Mouse (Mus musculus): ENCODE results near the gene Ppp1r9b. TPM values are rescaled to one million over a fixed set of nuclear protein-coding genes. Genes with fewer than 3 reads are reported as not detected.
A peak's percentile ranks its signal among the peaks of the same experiment; 100 is the strongest.

The Ppp1r9b gene
- total RNA-seq, 2 experiments from 2014 or later: 73.7 to 158 TPM

DNA sequence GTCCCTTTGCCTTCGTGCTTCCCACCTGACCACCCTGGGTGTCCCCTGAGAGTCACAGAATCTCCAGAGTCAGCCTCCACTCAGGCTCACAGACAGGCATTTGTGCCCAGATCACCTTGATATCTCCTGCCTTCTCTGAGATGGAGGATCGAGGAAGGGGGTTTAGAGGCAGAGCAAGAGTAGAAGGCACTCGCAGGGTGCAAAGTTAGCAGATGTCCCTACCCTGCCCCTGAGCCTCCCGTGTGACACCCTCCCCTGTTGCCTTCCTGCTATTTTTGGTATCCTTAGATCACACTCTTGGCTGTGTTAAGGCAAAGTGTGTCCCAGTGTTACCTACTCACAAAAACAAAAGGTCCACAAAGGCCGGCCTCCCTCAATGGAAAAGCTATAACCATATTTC, 14.6 kb upstream of the Ppp1r9b start, which contains the start of gene Sgca:
Gene Sgca (minus strand): TSS at position 129 of the 400 bp plus-strand sequence.
- ATAC-seq (ENCODE audit: poor library complexity, severe bottlenecking): no peak

DNA sequence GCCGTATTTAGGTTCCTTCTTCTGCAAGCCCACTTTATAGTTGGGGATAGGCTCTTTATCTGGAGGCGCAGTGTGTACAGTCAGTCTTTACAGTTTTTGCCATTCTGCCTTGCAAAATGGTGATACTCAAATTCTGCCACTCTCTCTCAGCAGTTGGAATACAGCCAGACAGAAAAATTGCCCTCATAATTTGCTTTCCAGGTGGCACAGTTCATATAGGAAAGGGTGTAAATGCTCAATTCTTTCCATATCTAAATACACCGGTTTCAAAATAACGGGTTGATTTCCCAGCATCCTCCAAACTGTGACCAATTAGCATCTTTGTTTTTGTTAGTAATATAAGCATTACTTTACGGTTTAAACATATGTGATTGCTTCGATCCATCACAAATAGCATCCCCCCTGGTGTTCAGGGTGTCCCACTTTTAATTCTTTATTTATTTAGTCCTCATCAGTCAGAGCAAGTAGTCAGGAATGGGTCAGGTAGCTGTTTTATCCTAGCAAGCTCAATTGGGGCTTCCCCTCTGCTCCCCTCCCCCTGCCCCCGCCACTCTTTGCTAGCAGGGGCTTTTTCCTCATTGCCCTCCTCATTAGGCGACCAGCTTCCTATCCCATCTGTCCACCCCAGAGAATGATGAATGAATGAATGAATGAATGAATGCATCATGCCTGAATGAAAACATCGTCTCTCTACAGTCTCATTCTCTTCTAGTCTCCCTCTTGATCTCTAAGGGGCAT, 12.5 kb upstream of the Ppp1r9b start:
- ATAC-seq (ENCODE audit: poor library complexity, severe bottlenecking): no peak

DNA sequence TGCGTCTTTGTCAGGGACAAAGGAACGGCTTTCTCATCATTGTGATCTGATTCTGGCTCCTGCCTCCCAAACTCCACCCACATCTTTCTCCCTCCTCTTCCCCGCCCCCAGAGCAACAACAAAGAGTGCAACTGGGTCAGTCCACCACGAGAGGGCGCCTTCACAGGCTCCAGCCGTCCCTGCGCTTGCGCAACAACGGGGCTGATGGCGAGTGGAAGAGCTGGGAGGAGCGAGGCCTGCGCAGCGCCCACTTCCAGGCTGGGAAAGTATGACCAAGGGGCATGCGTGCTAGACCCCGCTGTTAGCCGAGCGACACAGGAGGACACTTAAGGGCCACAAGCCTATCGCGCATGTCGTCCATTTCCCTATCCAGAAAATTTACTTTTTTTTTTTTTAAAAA, 11.9 kb upstream of the Ppp1r9b start:
- ATAC-seq (ENCODE audit: poor library complexity, severe bottlenecking): peak; percentile 100

DNA sequence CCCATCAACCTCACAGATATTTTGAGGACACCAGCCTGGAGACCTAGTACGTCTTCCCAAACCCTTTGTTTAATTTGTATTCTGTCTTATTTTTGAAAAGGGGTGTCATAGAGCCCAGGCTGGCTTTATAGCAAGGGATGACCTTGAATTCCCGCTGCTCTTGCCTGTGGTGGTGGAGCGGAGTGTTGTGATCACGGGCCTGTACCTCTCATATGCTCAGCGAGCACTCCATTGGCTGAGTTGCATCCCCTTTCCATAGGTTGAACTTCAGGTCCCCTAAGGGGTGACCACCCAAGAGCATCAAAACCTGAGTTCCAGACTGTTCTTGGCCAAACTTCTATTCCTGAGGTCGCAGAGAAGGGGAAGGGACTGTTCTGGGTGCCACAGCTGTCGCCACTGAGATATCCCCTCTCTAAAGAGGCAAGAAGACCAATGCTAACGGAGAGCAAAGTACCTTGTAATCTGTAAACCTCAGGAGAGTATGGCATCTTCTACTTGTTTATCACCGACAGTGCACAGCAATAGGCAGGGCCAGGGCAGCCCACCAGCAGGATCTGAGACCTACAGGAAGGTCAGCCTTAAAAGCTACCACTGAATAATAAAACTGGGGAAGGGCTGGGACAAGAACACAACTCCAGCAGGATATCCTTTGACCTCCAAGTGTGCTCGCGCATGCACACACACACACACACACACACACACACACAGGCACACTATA, 11.2 kb upstream of the Ppp1r9b start:
- no peak for ATAC-seq (ENCODE audit: poor library complexity, severe bottlenecking)

DNA sequence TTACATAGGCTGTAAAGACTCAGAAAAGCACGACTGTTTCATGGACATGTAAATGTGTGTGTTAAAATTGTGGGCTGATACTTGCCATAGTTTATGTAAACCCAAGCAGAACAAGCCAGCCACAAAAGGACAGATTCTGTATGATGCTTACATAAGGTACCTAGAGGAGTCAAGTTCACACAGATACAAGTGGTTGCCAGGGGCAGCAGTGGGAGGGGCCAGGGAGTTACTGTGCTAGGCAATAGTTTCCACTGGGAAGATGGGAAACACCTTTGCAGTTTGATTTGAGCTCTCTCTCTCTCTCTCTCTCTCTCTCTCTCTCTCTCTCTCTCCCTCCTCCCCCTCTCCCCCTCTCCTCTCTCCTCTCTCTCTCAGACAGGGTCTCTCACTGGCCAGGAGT, 5.7 kb upstream of the Ppp1r9b start:
- no peak for ATAC-seq (ENCODE audit: poor library complexity, severe bottlenecking)

DNA sequence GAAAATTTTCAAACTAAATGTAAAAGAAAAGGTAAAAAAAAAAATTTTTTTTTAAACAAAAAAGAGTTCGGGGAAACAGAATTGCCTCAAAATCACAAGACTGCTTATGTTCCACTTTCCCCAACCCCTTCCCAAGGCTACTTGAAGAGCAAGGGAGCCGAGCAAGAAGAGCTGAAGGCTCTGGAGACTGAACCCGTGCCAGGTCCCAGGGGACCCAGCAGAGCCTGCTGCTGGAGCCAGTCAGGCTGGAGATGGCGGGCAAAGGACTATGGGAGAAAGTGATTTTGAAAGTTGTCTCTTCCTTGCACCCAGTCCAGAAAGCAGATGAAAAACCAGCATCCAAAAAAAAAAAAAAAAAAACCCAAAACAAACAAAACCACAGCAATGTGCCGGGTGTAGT, 5.0 kb upstream of the Ppp1r9b start:
- no peak for ATAC-seq (ENCODE audit: poor library complexity, severe bottlenecking)

DNA sequence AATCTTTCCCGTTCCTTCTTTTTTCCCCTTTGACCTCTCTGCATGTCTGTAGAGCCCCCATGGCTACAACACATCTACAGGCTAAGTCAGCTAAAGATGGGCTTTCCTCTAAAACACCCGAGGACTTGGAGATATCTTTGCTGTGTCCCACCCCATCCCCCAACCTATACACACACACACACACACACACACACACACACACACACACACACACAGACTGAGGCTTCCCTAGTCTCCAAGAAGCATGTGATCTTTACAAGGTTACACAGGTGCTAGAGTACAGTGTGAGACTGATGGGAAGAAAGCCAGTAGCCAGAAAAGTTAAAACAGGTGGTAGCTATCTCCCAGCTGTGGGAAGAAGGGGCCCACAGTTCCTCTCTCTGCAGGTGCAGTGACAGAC, 4.4 kb upstream of the Ppp1r9b start:
- no peak for ATAC-seq (ENCODE audit: poor library complexity, severe bottlenecking)

DNA sequence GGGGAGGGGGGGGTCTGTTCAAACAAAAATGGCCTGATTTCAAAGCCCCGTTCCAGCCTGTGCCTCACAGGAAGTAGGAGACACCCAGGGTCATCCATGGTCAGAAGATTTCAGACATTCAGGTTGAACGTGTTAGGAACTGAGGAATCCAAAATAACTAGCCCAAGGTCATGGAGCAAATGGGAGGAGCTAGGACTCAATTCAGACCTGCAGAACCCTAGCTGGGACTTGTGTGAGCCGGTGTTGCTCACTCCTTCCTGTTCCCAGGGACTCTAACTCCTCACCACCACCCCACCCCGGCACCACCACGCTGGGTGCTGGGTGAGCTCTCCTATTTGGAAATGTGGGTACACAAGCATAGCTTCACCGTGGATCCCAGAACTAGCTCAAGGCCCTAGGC, 3.5 kb upstream of the Ppp1r9b start:
- no peak for ATAC-seq (ENCODE audit: poor library complexity, severe bottlenecking)

DNA sequence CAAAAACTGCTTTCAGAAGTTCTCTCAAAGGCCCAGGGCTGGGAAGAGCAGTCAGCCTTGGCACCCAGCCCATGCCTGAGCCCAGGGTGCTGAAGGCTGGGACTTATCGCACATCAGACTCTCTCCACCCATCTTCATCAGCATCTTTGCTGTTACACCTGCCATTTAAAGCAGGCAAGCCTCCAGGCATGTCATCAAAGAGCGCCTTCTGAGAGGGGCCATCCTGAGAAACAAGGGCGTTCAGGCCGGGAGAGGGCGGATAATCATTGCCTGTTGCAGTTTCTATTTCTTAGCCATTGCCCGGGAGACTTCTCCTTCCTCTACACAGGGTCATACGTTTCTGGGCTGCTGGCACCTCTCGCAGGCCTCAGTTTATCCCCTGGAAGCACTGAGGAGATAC, 3.0 kb upstream of the Ppp1r9b start:
- ATAC-seq (ENCODE audit: poor library complexity, severe bottlenecking): no peak

DNA sequence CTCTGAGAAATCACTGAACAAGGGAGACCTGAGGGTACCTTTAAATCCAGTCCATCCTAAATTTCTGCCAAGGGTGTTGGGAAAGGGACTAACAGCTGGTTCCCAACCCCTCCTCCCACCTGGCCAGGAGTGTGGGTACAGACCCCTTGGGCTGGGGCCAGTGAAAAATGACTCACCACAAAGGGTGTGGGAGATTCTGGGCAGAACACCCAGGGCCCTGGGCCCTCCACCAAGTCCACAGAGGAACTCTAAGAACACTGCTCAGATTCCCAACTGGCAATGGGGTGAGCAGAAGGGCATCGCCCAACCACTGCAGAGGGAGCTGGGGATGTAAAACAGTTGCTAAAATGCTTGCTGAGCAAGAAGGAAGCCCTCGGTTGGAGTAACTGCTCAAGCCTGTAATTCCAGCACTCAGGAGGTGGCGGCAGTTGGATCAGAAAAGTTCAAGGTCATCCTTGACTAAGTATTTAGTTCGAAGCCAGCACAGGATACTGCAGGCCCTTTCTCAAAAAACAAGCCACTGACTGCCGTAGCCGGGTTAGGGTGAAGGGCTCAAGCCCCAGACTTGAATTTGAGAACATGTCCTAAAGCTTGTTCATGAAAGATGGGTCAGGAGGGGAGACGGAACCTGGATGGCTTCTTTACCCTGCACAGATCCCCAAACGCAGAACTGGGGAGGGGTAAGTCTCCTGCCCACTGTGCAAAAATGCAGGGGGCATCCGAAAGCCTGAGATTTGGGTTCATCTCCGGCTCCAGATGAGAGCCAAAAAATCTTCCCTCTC, 1.9 kb upstream of the Ppp1r9b start:
- no peak for ATAC-seq (ENCODE audit: poor library complexity, severe bottlenecking)

DNA sequence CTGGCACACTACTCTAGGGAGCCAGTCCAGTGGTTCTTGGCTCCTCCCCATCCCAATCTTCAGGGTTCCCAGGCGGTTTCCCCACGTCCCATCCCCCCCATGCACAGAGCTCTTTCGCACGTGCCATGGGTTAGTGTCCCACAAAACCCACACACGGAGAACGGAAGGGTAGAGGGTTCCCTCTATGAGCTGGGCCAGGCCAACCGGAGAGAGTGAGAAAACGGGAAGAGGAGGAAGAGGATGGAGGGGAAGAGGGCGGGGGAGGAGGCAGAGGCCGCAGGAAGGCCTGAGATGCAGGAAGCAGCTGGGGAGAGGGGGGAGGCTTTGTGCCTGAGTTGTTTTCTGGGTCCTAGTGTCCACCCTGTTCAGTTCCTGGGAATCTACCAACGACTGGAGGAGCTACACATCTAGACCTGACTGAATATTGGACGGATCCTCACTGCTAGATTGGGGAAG, 1.2 kb upstream of the Ppp1r9b start:
- ATAC-seq (ENCODE audit: poor library complexity, severe bottlenecking): peak; percentile 59

DNA sequence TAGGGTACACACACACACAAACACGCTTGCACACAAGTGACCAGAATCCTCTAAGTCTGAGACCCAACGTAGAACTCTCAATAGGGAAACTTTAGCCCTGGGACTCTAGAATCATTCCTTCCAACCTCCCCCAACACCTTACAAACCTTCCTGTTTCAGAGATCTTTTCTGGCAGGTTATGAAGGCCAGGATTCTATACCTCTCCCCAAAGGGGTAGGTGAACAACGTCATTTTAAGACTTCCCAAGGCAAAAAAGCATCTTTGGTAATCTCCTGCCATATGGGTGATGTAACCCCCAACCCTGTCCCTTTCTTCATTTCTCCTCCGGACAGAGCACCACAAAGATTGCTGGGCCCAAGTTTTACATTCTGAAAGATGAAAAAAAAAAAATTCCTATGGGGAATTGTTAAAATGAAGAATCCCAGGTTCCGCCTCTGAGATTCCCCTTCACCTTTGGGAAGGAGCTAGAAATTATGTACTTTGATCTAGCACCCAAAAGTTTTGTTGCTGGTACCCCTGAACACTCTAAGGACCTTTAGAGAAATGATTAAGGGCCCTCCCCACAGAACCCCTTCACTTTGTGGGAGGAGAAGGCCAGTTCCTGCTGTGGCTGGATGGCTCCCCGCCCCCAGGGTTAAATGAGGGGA, 610 bp upstream of the Ppp1r9b start:
- ATAC-seq (ENCODE audit: poor library complexity, severe bottlenecking): no peak; the same call in 1 of the 2 replicates

DNA sequence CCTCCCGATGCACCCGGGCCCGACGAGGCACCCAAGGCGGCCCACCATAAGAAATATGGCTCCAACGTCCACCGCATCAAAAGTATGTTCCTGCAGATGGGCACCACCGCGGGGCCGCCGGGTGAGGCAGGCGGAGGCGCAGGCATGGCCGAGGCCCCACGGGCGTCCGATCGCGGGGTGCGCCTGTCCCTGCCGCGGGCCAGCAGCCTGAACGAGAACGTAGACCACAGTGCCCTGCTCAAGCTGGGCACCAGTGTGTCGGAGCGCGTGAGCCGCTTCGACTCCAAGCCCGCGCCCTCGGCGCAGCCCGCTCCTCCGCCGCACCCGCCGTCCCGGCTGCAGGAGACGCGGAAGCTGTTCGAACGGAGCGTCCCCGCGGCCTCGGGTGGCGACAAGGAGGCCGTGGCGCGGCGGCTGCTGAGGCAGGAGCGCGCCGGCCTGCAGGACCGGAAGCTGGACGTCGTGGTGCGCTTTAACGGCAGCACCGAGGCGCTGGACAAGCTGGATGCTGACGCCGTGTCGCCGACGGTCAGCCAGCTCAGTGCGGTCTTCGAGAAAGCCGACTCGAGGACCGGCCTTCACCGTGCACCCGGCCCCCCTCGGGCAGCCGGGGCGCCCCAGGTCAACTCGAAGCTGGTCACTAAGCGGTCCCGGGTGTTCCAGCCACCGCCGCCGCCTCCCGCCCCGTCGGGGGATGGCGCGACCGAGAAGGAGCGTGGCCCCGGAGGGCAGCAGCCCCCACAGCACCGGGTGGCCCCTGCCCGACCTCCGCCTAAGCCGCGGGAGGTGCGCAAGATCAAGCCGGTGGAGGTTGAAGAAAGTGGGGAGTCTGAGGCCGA, 1.0 kb downstream of the Ppp1r9b start:
- peak; percentile 8; the same call in 1 of the 2 replicates for ATAC-seq (ENCODE audit: poor library complexity, severe bottlenecking)

DNA sequence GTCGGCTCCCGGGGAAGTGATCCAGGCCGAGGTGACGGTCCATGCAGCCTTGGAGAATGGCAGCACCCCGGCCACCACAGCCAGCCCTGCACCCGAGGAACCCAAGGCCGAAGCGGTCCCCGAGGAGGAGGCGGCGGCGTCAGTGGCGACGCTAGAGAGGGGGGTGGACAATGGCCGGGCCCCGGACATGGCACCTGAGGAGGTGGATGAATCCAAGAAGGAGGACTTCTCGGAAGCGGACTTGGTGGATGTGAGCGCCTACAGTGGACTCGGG, 1.6 kb downstream of the Ppp1r9b start:
- no peak for ATAC-seq (ENCODE audit: poor library complexity, severe bottlenecking)

DNA sequence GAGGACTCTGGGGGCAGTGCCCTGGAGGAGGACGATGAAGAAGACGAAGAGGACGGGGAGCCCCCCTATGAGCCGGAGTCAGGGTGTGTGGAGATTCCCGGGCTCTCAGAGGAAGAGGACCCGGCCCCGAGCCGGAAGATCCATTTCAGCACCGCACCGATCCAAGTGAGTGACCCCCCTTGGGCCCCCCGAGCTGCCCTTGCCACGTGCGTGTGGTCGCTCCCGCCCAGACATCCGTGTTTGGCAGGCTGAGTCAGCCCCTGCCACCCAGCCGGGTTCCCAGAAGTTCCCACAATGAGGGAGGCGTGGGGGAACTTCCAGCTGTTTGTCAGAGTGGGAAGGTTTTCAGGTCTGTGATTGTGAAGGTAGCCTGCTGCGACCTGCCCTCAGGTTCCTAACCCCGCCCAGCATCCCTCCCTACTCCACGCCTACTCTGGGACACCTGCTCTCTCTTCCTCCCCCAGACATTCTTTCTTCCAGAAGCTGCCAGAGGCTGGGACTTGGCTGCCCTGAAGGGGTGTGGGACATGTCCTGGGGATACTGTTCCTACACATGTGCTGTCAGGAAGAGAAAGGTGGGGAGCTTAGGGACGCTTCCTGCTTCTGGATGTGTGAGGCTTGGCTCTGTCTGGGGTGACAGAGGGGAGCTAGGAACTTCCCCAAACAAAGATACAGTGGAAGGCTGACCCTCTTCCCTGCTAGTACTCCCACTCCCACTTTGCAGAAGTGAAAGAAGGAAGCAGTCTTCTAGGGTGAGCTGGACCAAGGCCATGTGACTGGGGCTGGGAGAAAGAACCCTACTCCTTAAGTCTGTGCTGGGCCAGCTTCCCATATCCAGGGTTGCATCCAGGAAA, 2.1 kb downstream of the Ppp1r9b start:
- peak; percentile 60 for ATAC-seq (ENCODE audit: poor library complexity, severe bottlenecking)

DNA sequence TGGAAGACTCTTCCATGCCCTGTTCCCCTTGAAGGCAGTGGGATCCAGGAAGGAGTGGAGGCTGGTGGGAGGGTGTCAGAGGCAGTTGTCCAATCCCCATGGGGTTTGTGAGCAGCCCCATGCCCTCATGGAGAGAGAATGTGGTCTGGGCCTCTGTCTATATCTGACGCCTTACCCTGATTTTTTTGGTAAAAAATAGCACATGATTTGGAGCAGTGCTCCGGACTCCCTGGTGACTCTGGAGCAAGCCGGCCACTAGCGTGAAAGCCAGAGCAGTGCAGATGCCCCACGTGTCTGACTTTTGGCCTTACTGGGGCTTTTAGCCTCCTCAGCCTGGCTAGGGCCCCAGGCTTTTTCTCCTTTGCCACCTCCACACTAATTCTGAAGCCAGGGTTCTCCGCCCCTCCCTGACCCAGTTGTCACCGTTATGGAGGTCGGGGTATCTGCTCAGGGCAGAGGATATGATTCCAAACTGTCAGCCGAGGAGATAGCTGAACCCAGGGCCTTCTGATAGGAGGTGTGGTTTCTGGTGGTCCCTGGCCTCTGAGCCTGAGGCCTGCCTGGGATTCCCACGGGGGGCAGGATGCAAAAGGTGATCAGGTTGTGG, 3.5 kb downstream of the Ppp1r9b start:
- ATAC-seq (ENCODE audit: poor library complexity, severe bottlenecking): no peak

DNA sequence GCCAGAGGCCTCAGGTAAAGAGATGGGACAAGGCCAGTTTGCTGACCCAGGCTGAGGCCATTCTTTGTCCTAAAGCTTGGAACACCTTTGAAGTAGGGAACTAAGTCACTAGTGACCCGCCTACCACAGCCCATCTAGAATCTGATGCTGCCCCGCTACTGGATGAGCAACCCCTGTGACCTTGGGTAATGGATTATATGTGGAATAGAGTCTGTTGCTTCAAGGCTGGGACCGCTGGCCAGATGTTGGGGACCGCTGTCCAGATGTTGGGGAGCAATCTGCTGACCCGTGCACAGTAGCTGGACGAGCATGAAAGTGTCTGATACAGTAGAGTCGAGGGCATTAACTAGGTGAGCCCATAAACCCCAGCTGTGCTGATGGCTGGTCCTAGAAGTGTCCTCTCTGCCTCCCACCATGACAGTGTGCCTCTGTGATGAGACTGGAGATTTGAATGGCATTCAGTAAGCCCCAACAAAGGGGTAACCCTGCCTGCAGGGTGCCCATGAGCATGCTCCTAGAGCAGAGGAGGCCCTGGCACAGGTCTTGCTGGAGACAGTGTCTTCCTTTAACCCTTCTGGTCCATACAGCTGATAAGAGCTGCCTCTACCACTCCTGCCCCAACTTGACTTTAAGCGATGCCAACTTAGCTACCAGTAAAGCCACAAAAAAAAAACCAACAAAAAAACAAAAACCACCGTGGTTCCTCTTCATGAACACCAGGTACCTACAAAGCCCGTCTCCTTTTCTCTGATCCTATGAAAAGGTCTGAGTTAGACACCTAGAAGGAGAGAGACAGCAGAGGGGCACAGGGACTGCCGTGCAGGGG, 4.3 kb downstream of the Ppp1r9b start:
- ATAC-seq (ENCODE audit: poor library complexity, severe bottlenecking): no peak

DNA sequence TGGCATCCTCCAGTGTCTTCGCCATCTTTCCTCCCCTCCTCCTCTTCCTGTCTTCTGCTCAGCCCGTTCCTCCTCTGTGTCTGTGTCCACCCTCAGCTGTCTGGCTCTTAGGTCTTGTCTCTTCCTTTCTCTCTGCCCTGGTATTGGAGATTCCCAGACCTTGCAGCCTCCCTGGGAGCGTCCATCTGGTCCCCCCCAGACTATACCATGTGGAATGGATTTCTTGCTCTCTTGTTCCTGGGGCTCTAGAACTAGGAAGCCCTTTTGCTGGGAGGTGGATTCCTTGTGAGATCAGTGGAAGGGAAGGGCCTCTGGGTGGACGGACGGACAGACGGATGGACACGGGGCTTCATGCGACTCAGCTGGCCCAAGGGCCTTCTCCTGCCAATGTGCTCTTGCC, 5.3 kb downstream of the Ppp1r9b start:
- ATAC-seq (ENCODE audit: poor library complexity, severe bottlenecking): no peak
